In the genomic region with DNA sequence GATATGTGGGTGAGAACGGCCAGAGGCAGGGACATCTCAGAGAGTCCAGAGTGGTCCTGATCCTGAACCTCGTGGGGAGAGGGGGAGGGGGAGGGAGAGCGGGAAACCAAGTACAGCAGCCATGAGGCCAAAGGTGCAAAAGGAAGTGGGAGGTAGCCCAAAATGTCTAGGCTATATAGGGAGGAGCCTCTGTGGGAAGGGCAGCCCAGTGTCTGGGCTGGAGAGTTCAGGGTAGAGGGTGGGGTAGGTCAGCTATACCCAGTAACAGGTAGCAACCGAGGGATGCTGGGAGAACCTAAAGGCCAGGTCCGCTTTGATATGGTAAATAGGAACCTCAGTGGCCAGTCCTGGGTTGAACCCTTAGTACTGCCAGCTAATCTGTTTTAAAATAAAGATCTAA, we compare ENCODE assay signal across 14 mouse cellular contexts. TPM values are rescaled to one million over a fixed set of nuclear protein-coding genes. Genes with fewer than 3 reads are reported as not detected.
DNase-seq lines count a peak whose midpoint lies in the region; ATAC-seq lines count a peak whose summit lies in the region.
"Had no signal": no experiment of that assay in that cellular context is flagged by ENCODE, and none has a peak within 500 bp of the region (broad histone marks: within the 10 kb centered on the region; RNA-seq: fewer than 3 reads in every experiment).

No protein-coding gene starts in this region.

- WGBS in kidney, embryonic 16.5 days = 18% methylated on average over 5 of the region's 5 CpGs
- WGBS in embryonic facial prominence, embryonic 10.5 days = 22% methylated on average over 5 of the region's 5 CpGs
- WGBS in forebrain, embryonic 14.5 days = 25% methylated on average over 5 of the region's 5 CpGs
- 30% methylated on average over 5 of the region's 5 CpGs for WGBS in midbrain, embryonic 15.5 days

- peak overlapping the region; percentile 92 for H3K4me2 ChIP-seq in kidney, embryonic 16.5 days (replicated peaks; ENCODE audit: low read depth, low read length)
- H3K4me2 ChIP-seq in forebrain, embryonic 14.5 days (ENCODE audit: low read length) = peak overlapping the region; percentile 68; the same call in 1 of the 2 replicates
- H3K4me2 ChIP-seq in midbrain, embryonic 15.5 days = peak overlapping the region; percentile 94; the same call in 1 of the 2 replicates

- peaks cover 22% of the 10 kb centered on the region for H3K27me3 ChIP-seq in kidney, embryonic 16.5 days (ENCODE audit: insufficient read depth, low read length)
- H3K27me3 ChIP-seq in embryonic facial prominence, embryonic 10.5 days (replicated peaks; ENCODE audit: low read depth, poor library complexity, severe bottlenecking) = peaks cover 53% of the 10 kb centered on the region
- peaks cover 15% of the 10 kb centered on the region for H3K27me3 ChIP-seq in forebrain, embryonic 14.5 days (replicated peaks; ENCODE audit: control insufficient read depth, insufficient read depth, low read length)
- peaks cover 22% of the 10 kb centered on the region for H3K27me3 ChIP-seq in midbrain, embryonic 15.5 days (replicated peaks)

- H3K9me3 ChIP-seq in kidney, embryonic 16.5 days (ENCODE audit: low read length) = no peaks in the 10 kb centered on the region
- H3K9me3 ChIP-seq in embryonic facial prominence, embryonic 10.5 days = no peaks in the 10 kb centered on the region
- H3K9me3 ChIP-seq in forebrain, embryonic 14.5 days (replicated peaks; ENCODE audit: control insufficient read depth, low read length) = no peaks in the 10 kb centered on the region
- H3K9me3 ChIP-seq in midbrain, embryonic 15.5 days = no peaks in the 10 kb centered on the region
- H3K9me3 ChIP-seq: liver, embryonic 12.5 days had no signal

- H3K27ac ChIP-seq in kidney, embryonic 16.5 days (ENCODE audit: low read length) = no peak overlapping the region
- H3K27ac ChIP-seq in embryonic facial prominence, embryonic 10.5 days (replicated peaks) = no peak overlapping the region
- no peak overlapping the region for H3K27ac ChIP-seq in forebrain, embryonic 14.5 days (ENCODE audit: low read depth, low read length)
- no peak overlapping the region for H3K27ac ChIP-seq in midbrain, embryonic 15.5 days
- H3K27ac ChIP-seq: gastrocnemius, adult 2 months; liver, embryonic 12.5 days had no signal

- no peaks in the 10 kb centered on the region for H3K36me3 ChIP-seq in kidney, embryonic 16.5 days (ENCODE audit: insufficient read depth, low read length)
- no peaks in the 10 kb centered on the region for H3K36me3 ChIP-seq in embryonic facial prominence, embryonic 10.5 days (replicated peaks)
- H3K36me3 ChIP-seq in forebrain, embryonic 14.5 days (ENCODE audit: control insufficient read depth, insufficient read depth, low read length) = no peaks in the 10 kb centered on the region
- no peaks in the 10 kb centered on the region for H3K36me3 ChIP-seq in midbrain, embryonic 15.5 days (replicated peaks)
- H3K36me3 ChIP-seq: liver, embryonic 12.5 days had no signal

- no peak for ATAC-seq in kidney, embryonic 16.5 days (ENCODE audit: low FRiP score, low TSS enrichment)
- no peak for ATAC-seq in forebrain, embryonic 14.5 days
- ATAC-seq in midbrain, embryonic 15.5 days (replicated peaks) = 0 out of 2 replicates have a peak, but pooled peaks have one; percentile 37
- ATAC-seq in cerebellum, adult (ENCODE audit: insufficient number of reproducible peaks, low FRiP score, low TSS enrichment) = no peak
- ATAC-seq: liver, embryonic 12.5 days had no signal

- peaks cover 12% of the 10 kb centered on the region for H3K4me1 ChIP-seq in kidney, embryonic 16.5 days (ENCODE audit: insufficient read depth, low read length)
- H3K4me1 ChIP-seq in embryonic facial prominence, embryonic 10.5 days = peaks cover 40% of the 10 kb centered on the region
- peaks cover 7% of the 10 kb centered on the region; the same call in 1 of the 2 replicates for H3K4me1 ChIP-seq in forebrain, embryonic 14.5 days (ENCODE audit: control insufficient read depth, insufficient read depth, low read length)
- peaks cover 16% of the 10 kb centered on the region for H3K4me1 ChIP-seq in midbrain, embryonic 15.5 days

- 0 out of 2 replicates have a peak overlapping the region, but pooled peaks have one; percentile 54 for H3K9ac ChIP-seq in kidney, embryonic 16.5 days (replicated peaks; ENCODE audit: low read length)
- no peak overlapping the region for H3K9ac ChIP-seq in forebrain, embryonic 14.5 days (ENCODE audit: low read length)
- H3K9ac ChIP-seq in midbrain, embryonic 15.5 days = no peak overlapping the region

- H3K4me3 ChIP-seq in kidney, embryonic 16.5 days (ENCODE audit: low read length) = peak overlapping the region; percentile 48; the same call in 1 of the 2 replicates
- H3K4me3 ChIP-seq in embryonic facial prominence, embryonic 10.5 days = peak overlapping the region; percentile 58
- no peak overlapping the region for H3K4me3 ChIP-seq in forebrain, embryonic 14.5 days (ENCODE audit: low read depth, low read length)
- peak overlapping the region; percentile 46 for H3K4me3 ChIP-seq in midbrain, embryonic 15.5 days

- no peak for DNase-seq in kidney, postnatal 10 days
- no peak for DNase-seq in embryonic facial prominence, embryonic 10.5 days (ENCODE audit: low spot score)
- no peak for DNase-seq in forebrain, embryonic 14.5 days (ENCODE audit: low spot score)
- DNase-seq in ovary, postnatal 14 days (ENCODE audit: low spot score) = no peak
- DNase-seq in layer of hippocampus, postnatal 10 days (ENCODE audit: low spot score in 2 of 2) = no peak
- DNase-seq: lung, postnatal 4 days; spleen, adult 18-20 months had no signal

RNA-seq across cellular contexts. Expression of a gene that starts 23.6 kb away (rescaled TPM):
- polyA plus RNA-seq in kidney, embryonic 16.5 days (2015; fragmentation: Nextera tagmentation; extraction: Ambion mirVana) = 179 and 180 TPM in 2 replicates
- 345 and 369 TPM in 2 replicates for polyA plus RNA-seq in embryonic facial prominence, embryonic 10.5 days (2016; fragmentation: Nextera tagmentation; extraction: Ambion mirVana)
- 264 and 265 TPM in 2 replicates for polyA plus RNA-seq in forebrain, embryonic 14.5 days (2014; fragmentation: Nextera tagmentation; extraction: Ambion mirVana)
- 209 and 210 TPM in 2 replicates for polyA plus RNA-seq in midbrain, embryonic 15.5 days (2015; fragmentation: Nextera tagmentation; extraction: Ambion mirVana)
- total RNA-seq in layer of hippocampus, postnatal 10 days (2021) = 100 to 1,000 TPM; 117 to 126 TPM

RNA-seq across cellular contexts. Expression of a gene that starts 29.5 kb away (rescaled TPM):
- polyA plus RNA-seq in kidney, embryonic 16.5 days (2015; fragmentation: Nextera tagmentation; extraction: Ambion mirVana) = 0.12 TPM in 2 replicates
- polyA plus RNA-seq in embryonic facial prominence, embryonic 10.5 days (2016; fragmentation: Nextera tagmentation; extraction: Ambion mirVana) = 0.10 and 0.11 TPM in 2 replicates
- 0.56 and 0.94 TPM in 2 replicates for polyA plus RNA-seq in forebrain, embryonic 14.5 days (2014; fragmentation: Nextera tagmentation; extraction: Ambion mirVana)
- 2.3 and 2.4 TPM in 2 replicates for polyA plus RNA-seq in midbrain, embryonic 15.5 days (2015; fragmentation: Nextera tagmentation; extraction: Ambion mirVana)
- 1 to 10 TPM; 4.1 to 4.5 TPM for total RNA-seq in layer of hippocampus, postnatal 10 days (2021)
- total RNA-seq: hematopoietic stem cell, adult 5-6 weeks; neutrophil, adult 5-6 weeks had no signal
- polyA plus RNA-seq: liver, embryonic 12.5 days had no signal

RNA-seq across cellular contexts. Expression of a gene that starts 55.3 kb away (rescaled TPM):
- polyA plus RNA-seq in kidney, embryonic 16.5 days (2015; fragmentation: Nextera tagmentation; extraction: Ambion mirVana) = 247 and 260 TPM in 2 replicates
- 217 and 224 TPM in 2 replicates for polyA plus RNA-seq in embryonic facial prominence, embryonic 10.5 days (2016; fragmentation: Nextera tagmentation; extraction: Ambion mirVana)
- polyA plus RNA-seq in forebrain, embryonic 14.5 days (2014; fragmentation: Nextera tagmentation; extraction: Ambion mirVana) = 245 and 253 TPM in 2 replicates
- 199 and 206 TPM in 2 replicates for polyA plus RNA-seq in midbrain, embryonic 15.5 days (2015; fragmentation: Nextera tagmentation; extraction: Ambion mirVana)
- total RNA-seq in layer of hippocampus, postnatal 10 days (2021) = 100 to 1,000 TPM; 127 TPM
